22 mouse cellular contexts compared by ENCODE assay signal in genomic region chr8:106112514-106112913, GRCm38 (mm10). TPM values are rescaled to one million over a fixed set of nuclear protein-coding genes. Genes with fewer than 3 reads are reported as not detected.
DNase-seq lines count a peak whose midpoint lies in the region; ATAC-seq and TF ChIP-seq lines count a peak whose summit lies in the region.
"Had no signal": no experiment of that assay in that cellular context is flagged by ENCODE, and none has a peak within 500 bp of the region (broad histone marks: within the 10 kb centered on the region; RNA-seq: fewer than 3 reads in every experiment).

No protein-coding gene starts in this region.

- TF ChIP-seq CTCF in heart, postnatal 0 days (IDR thresholded peaks at IDR 0.05; ENCODE audit: low read depth), result no peak
- TF ChIP-seq CTCF in lung, embryonic 14.5 days (IDR thresholded peaks at IDR 0.05; ENCODE audit: low read depth), result no peak
- TF ChIP-seq CTCF in lung, postnatal 0 days (IDR thresholded peaks at IDR 0.05), result no peak
- TF ChIP-seq CTCF in stomach, postnatal 0 days (IDR thresholded peaks at IDR 0.05; ENCODE audit: low read depth), result peak; percentile 8; the same call in 1 of the 2 replicates

- H3K9ac ChIP-seq in heart, postnatal 0 days (replicated peaks; ENCODE audit: low read depth, low read length), result no peak overlapping the region
- H3K9ac ChIP-seq in lung, embryonic 14.5 days, result no peak overlapping the region
- H3K9ac ChIP-seq in lung, postnatal 0 days (replicated peaks; ENCODE audit: low read depth), result no peak overlapping the region
- H3K9ac ChIP-seq in stomach, postnatal 0 days (ENCODE audit: low read length), result no peak overlapping the region
- H3K9ac ChIP-seq: forebrain, embryonic 13.5 days; heart, embryonic 15.5 days; hindbrain, embryonic 13.5 days; liver, embryonic 13.5 days had no signal

- no peak for DNase-seq in heart, postnatal 0 days (ENCODE audit: low spot score)
- no peak for DNase-seq in heart, postnatal 4 days
- no peak for DNase-seq in lung, embryonic 14.5 days
- DNase-seq in lung, postnatal 0 days (ENCODE audit: low spot score), result no peak
- DNase-seq in stomach, postnatal 0 days (ENCODE audit: low spot score), result no peak
- peak; percentile 69 to 86 for DNase-seq in thymus, postnatal 36 days
- no peak for DNase-seq in urinary bladder, postnatal 4 days (ENCODE audit: low spot score in 2 of 2)
- no peak for DNase-seq in frontal cortex, postnatal 14 days (ENCODE audit: low spot score in 2 of 2)
- DNase-seq: cerebellum, adult 2 months; cerebellum, postnatal 36 days; gastrocnemius, postnatal 25 days; kidney, postnatal 14 days; liver, embryonic 13.5 days; midbrain, embryonic 14.5 days; right cerebral cortex, postnatal 25 days had no signal

- no peaks in the 10 kb centered on the region for H3K27me3 ChIP-seq in heart, postnatal 0 days (ENCODE audit: control insufficient read depth, insufficient read depth, low read length)
- H3K27me3 ChIP-seq in lung, embryonic 14.5 days (ENCODE audit: insufficient read depth, low read length), result no peaks in the 10 kb centered on the region
- H3K27me3 ChIP-seq in lung, postnatal 0 days (replicated peaks; ENCODE audit: insufficient read depth, low read length), result no peaks in the 10 kb centered on the region
- no peaks in the 10 kb centered on the region for H3K27me3 ChIP-seq in stomach, postnatal 0 days (ENCODE audit: control insufficient read depth, insufficient read depth, low read length)
- H3K27me3 ChIP-seq: CH12.LX; forebrain, embryonic 13.5 days; heart, embryonic 15.5 days; hindbrain, embryonic 13.5 days; liver, embryonic 13.5 days; megakaryocyte, embryonic 14.5 days had no signal

- H3K9me3 ChIP-seq in heart, postnatal 0 days (replicated peaks; ENCODE audit: control insufficient read depth, low read length), result no peaks in the 10 kb centered on the region
- H3K9me3 ChIP-seq in lung, embryonic 14.5 days (ENCODE audit: low read depth, low read length), result no peaks in the 10 kb centered on the region
- no peaks in the 10 kb centered on the region for H3K9me3 ChIP-seq in lung, postnatal 0 days (ENCODE audit: low read length)
- no peaks in the 10 kb centered on the region for H3K9me3 ChIP-seq in stomach, postnatal 0 days (ENCODE audit: control insufficient read depth, low read length)
- H3K9me3 ChIP-seq: forebrain, embryonic 13.5 days; heart, embryonic 15.5 days; hindbrain, embryonic 13.5 days; liver, embryonic 13.5 days; megakaryocyte, embryonic 14.5 days had no signal

- TF ChIP-seq EP300 in heart, postnatal 0 days (IDR thresholded peaks at IDR 0.05; ENCODE audit: low read depth), result no peak
- no peak for TF ChIP-seq EP300 in lung, postnatal 0 days (IDR thresholded peaks at IDR 0.05)
- TF ChIP-seq EP300 in stomach, postnatal 0 days (optimal IDR thresholded peaks at IDR 0.05), result no peak

- peaks cover 34% of the 10 kb centered on the region for H3K36me3 ChIP-seq in heart, postnatal 0 days (replicated peaks; ENCODE audit: control insufficient read depth, insufficient read depth, low read length)
- peaks cover 59% of the 10 kb centered on the region for H3K36me3 ChIP-seq in lung, embryonic 14.5 days (ENCODE audit: insufficient read depth)
- peaks cover 18% of the 10 kb centered on the region; the same call in 1 of the 2 replicates for H3K36me3 ChIP-seq in lung, postnatal 0 days (ENCODE audit: insufficient read depth, low read length)
- peaks cover 10% of the 10 kb centered on the region; the same call in 1 of the 2 replicates for H3K36me3 ChIP-seq in stomach, postnatal 0 days (ENCODE audit: control insufficient read depth, insufficient read depth, low read length)

- 61% methylated on average over 1 of the region's 1 CpGs for WGBS in heart, postnatal 0 days
- WGBS in lung, embryonic 14.5 days, result 62% methylated on average over 1 of the region's 1 CpGs
- 83% methylated on average over 1 of the region's 1 CpGs for WGBS in lung, postnatal 0 days
- 76% methylated on average over 1 of the region's 1 CpGs for WGBS in stomach, postnatal 0 days

- no peak for ATAC-seq in heart, postnatal 0 days (ENCODE audit: insufficient read depth, low read depth)
- ATAC-seq in lung, embryonic 14.5 days (ENCODE audit: insufficient read depth), result no peak
- ATAC-seq in lung, postnatal 0 days, result no peak
- ATAC-seq in stomach, postnatal 0 days (ENCODE audit: low FRiP score, low TSS enrichment), result no peak
- ATAC-seq: forebrain, embryonic 13.5 days; inflammation-experienced regulatory T-cells, adult 6 months had no signal

- peak overlapping the region; percentile 50; the same call in 1 of the 2 replicates for H3K27ac ChIP-seq in heart, postnatal 0 days (ENCODE audit: low read depth)
- H3K27ac ChIP-seq in lung, embryonic 14.5 days (ENCODE audit: low read depth), result 0 out of 2 replicates have a peak overlapping the region, but pooled peaks have one; percentile 43
- H3K27ac ChIP-seq in lung, postnatal 0 days (ENCODE audit: low read length), result no peak overlapping the region
- H3K27ac ChIP-seq in stomach, postnatal 0 days (replicated peaks), result no peak overlapping the region
- H3K27ac ChIP-seq: forebrain, embryonic 13.5 days; heart, embryonic 15.5 days; hindbrain, embryonic 13.5 days; liver, embryonic 13.5 days had no signal

- H3K4me2 ChIP-seq in heart, postnatal 0 days (ENCODE audit: low read depth, low read length), result no peak overlapping the region
- H3K4me2 ChIP-seq in lung, embryonic 14.5 days, result no peak overlapping the region
- H3K4me2 ChIP-seq in lung, postnatal 0 days (replicated peaks; ENCODE audit: low read depth, low read length), result no peak overlapping the region
- no peak overlapping the region for H3K4me2 ChIP-seq in stomach, postnatal 0 days (replicated peaks; ENCODE audit: low read depth)
- H3K4me2 ChIP-seq: forebrain, embryonic 13.5 days; heart, embryonic 15.5 days; hindbrain, embryonic 13.5 days; liver, embryonic 13.5 days had no signal

- no peaks in the 10 kb centered on the region for H3K4me1 ChIP-seq in heart, postnatal 0 days (ENCODE audit: control insufficient read depth, insufficient read depth)
- no peaks in the 10 kb centered on the region for H3K4me1 ChIP-seq in lung, embryonic 14.5 days (ENCODE audit: insufficient read depth)
- H3K4me1 ChIP-seq in lung, postnatal 0 days (ENCODE audit: insufficient read depth, low read depth, low read length), result no peaks in the 10 kb centered on the region
- H3K4me1 ChIP-seq in stomach, postnatal 0 days (replicated peaks; ENCODE audit: control insufficient read depth, insufficient read depth), result no peaks in the 10 kb centered on the region
- H3K4me1 ChIP-seq: forebrain, embryonic 13.5 days; heart, embryonic 15.5 days; hindbrain, embryonic 13.5 days; liver, embryonic 13.5 days had no signal

- H3K4me3 ChIP-seq in heart, postnatal 0 days (ENCODE audit: low read depth, low read length), result no peak overlapping the region
- no peak overlapping the region for H3K4me3 ChIP-seq in lung, embryonic 14.5 days (ENCODE audit: low read depth, low read length)
- H3K4me3 ChIP-seq in lung, postnatal 0 days (ENCODE audit: low read depth, low read length), result no peak overlapping the region
- H3K4me3 ChIP-seq in stomach, postnatal 0 days (ENCODE audit: low read depth, low read length), result no peak overlapping the region
- H3K4me3 ChIP-seq: forebrain, embryonic 13.5 days; heart, embryonic 15.5 days; hindbrain, embryonic 13.5 days; liver, embryonic 13.5 days; megakaryocyte, embryonic 14.5 days had no signal

RNA-seq across cellular contexts. Expression of gene Esrp2, which starts 24.3 kb away (rescaled TPM):
- total RNA-seq in heart, postnatal 0 days (2014; rRNA removed; ENCODE audit: low replicate concordance), result 9.8 and 10.6 TPM in 2 replicates
- 0.27 and 0.31 TPM in 2 replicates for polyA plus RNA-seq in heart, postnatal 0 days (2015; fragmentation: Nextera tagmentation; extraction: Ambion mirVana)
- under 1 TPM; 0.54 to 0.91 TPM for total RNA-seq in heart, postnatal 4 days (2021)
- 29.6 and 31.1 TPM in 2 replicates for polyA plus RNA-seq in lung, embryonic 14.5 days (2014; fragmentation: Nextera tagmentation; extraction: Ambion mirVana)
- polyA plus RNA-seq in lung, postnatal 0 days (2015; fragmentation: Nextera tagmentation; extraction: Ambion mirVana), result 38.4 and 38.6 TPM in 2 replicates
- 38.9 and 48.0 TPM in 2 replicates for polyA plus RNA-seq in stomach, postnatal 0 days (2015; fragmentation: Nextera tagmentation; extraction: Ambion mirVana)
- polyA plus RNA-seq: neural tube, embryonic 14.5 days had no signal

RNA-seq across cellular contexts. Expression of gene Pla2g15, which starts 37.7 kb away (rescaled TPM):
- 4.5 and 4.7 TPM in 2 replicates for total RNA-seq in heart, postnatal 0 days (2014; rRNA removed; ENCODE audit: low replicate concordance)
- 5.0 and 5.4 TPM in 2 replicates for polyA plus RNA-seq in heart, postnatal 0 days (2015; fragmentation: Nextera tagmentation; extraction: Ambion mirVana)
- 1 to 10 TPM; 4.2 to 4.9 TPM for total RNA-seq in heart, postnatal 4 days (2021)
- polyA plus RNA-seq in lung, embryonic 14.5 days (2014; fragmentation: Nextera tagmentation; extraction: Ambion mirVana), result 3.5 and 3.8 TPM in 2 replicates
- 10.6 and 10.8 TPM in 2 replicates for polyA plus RNA-seq in lung, postnatal 0 days (2015; fragmentation: Nextera tagmentation; extraction: Ambion mirVana)
- polyA plus RNA-seq in stomach, postnatal 0 days (2015; fragmentation: Nextera tagmentation; extraction: Ambion mirVana), result 5.6 and 5.7 TPM in 2 replicates

RNA-seq across cellular contexts. Expression of gene Nfatc3, which starts 53.9 kb away (rescaled TPM):
- total RNA-seq in heart, postnatal 0 days (2014; rRNA removed; ENCODE audit: low replicate concordance), result 26.6 and 28.3 TPM in 2 replicates
- polyA plus RNA-seq in heart, postnatal 0 days (2015; fragmentation: Nextera tagmentation; extraction: Ambion mirVana), result 2.0 and 2.4 TPM in 2 replicates
- 10 to 100 TPM; 24.2 to 26.4 TPM for total RNA-seq in heart, postnatal 4 days (2021)
- 7.1 and 7.6 TPM in 2 replicates for polyA plus RNA-seq in lung, embryonic 14.5 days (2014; fragmentation: Nextera tagmentation; extraction: Ambion mirVana)
- 3.4 and 4.2 TPM in 2 replicates for polyA plus RNA-seq in lung, postnatal 0 days (2015; fragmentation: Nextera tagmentation; extraction: Ambion mirVana)
- polyA plus RNA-seq in stomach, postnatal 0 days (2015; fragmentation: Nextera tagmentation; extraction: Ambion mirVana), result 2.5 TPM in 2 replicates

RNA-seq across cellular contexts. Expression of gene Slc7a6, which starts 56.1 kb away (rescaled TPM):
- total RNA-seq in heart, postnatal 0 days (2014; rRNA removed; ENCODE audit: low replicate concordance), result 15.6 and 18.6 TPM in 2 replicates
- 15.4 and 18.2 TPM in 2 replicates for polyA plus RNA-seq in heart, postnatal 0 days (2015; fragmentation: Nextera tagmentation; extraction: Ambion mirVana)
- 10 to 100 TPM; 17.1 to 18.9 TPM for total RNA-seq in heart, postnatal 4 days (2021)
- polyA plus RNA-seq in lung, embryonic 14.5 days (2014; fragmentation: Nextera tagmentation; extraction: Ambion mirVana), result 80.6 and 85.0 TPM in 2 replicates
- polyA plus RNA-seq in lung, postnatal 0 days (2015; fragmentation: Nextera tagmentation; extraction: Ambion mirVana), result 38.9 and 39.7 TPM in 2 replicates
- polyA plus RNA-seq in stomach, postnatal 0 days (2015; fragmentation: Nextera tagmentation; extraction: Ambion mirVana), result 24.3 and 25.8 TPM in 2 replicates

Comparison
In these comparisons a context has a peak if more than half of its experiments do, and no peak if none do; other contexts are left out.
1. H3K27ac ChIP-seq: peak in heart, postnatal 0 days (single experiment) and lung, embryonic 14.5 days (single experiment); none in lung, postnatal 0 days (single experiment) and stomach, postnatal 0 days (single experiment).
2. DNase-seq: peak in thymus, postnatal 36 days (2 of 2); none in heart, postnatal 0 days (single experiment), heart, postnatal 4 days (single experiment), lung, embryonic 14.5 days (single experiment), lung, postnatal 0 days (single experiment), stomach, postnatal 0 days (single experiment), urinary bladder, postnatal 4 days (0 of 2) and frontal cortex, postnatal 14 days (0 of 2).
3. RNA of gene Esrp2, which starts 24.3 kb away (polyA plus RNA-seq): 38.9 to 48.0 TPM in stomach, postnatal 0 days, 38.4 to 38.6 TPM in lung, postnatal 0 days and 29.6 to 31.1 TPM in lung, embryonic 14.5 days; 0.27 to 0.31 TPM in heart, postnatal 0 days; every median in the first group is over 10 times any median in the second.